Mouse (Mus musculus) lung, adult 18-20 months (tissue): ENCODE measurements around the gene Cyp26a1.

ENCODE experiments used
- DNase-seq, 2 experiments: peaks; one replicate each; pipeline ENCODE4 v3.0.0; 2022; ENCODE audit warnings: mixed read lengths in 2 of 2

Gene Cyp26a1

DNA sequence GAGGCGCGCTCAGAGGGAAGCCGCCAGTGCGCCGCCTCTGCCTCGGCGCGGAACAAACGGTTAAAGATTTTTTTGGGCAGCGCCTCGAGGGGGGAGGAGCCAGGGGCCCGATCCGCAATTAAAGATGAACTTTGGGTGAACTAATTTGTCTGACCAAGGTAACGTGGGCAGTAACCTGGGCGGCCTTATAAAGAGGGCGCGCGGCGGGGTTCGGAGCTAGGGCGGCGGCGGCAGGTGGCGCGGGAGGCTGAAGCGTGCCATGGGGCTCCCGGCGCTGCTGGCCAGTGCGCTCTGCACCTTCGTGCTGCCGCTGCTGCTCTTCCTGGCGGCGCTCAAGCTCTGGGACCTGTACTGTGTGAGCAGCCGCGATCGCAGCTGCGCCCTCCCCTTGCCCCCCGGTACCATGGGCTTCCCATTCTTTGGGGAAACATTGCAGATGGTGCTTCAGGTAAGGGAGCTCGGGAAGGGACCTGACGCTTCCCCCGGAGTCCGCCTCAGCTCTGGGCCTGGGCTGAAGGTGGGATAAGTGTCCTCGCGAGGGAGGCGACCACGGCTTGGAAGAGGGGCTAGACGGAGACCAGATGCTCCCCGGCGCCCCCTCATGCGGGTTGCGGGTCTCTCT, at the start of gene Cyp26a1:
Cyp26a1 (plus strand) TSS at position 148 of the 622 bp plus-strand sequence.
- DNase-seq = no peak

DNA sequence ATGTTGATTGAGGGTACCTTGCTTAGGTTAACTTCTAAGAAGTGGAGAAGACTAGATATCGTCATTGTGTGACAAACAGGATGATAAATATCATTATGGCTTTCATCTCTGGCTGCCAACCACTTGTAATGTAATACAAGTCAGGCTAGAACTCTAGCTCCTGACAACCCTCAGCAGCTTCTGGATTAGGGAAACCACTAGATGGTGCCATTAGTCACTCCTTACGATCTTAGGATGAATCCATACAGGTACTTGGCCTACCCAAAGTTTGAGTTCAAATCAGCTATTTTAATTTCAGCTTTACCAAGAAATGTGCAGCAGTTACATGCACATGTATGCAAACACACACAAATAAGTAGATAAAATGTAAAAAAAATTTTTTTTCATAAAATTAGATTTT, 49.6 kb upstream of the Cyp26a1 start:
- DNase-seq = no peak

DNA sequence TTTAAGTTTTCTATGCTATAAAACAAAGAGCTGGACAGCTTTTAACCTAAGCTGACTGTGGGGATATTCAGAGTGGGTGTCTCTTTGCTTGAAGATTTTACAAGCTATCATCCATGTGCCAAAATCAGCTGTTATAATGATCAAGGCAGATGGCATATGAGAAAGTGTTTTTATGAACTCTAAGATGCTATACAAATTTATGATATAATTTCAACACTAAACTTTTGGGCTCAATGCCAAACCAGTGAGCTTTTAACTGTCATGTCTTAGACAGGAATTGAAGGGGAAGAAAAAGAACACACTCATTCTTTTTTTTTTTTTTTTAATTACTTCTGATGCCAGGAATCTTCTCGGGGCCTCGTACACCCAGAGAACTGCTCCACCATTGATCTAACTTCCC, 47.1 kb upstream of the Cyp26a1 start:
- DNase-seq = no peak

DNA sequence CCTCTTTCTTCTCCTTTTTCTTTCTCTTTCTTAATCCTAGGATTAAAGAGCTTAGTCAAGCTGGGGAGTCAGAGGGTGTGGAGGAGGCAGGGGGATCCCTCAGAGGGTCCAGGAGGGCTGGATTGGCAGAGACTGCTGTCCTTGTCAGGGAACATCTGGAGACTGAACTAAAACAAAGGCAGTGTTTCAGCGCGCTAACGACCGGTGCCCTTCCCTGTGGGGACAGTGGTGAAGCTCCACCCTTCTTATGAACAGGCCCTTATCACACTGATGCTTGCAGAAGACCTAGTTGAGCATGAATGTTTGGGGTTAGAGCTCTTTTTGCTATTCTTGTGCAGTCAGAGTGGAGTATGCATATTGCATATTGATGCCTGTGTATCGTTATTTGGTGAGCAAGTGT, 43.6 kb upstream of the Cyp26a1 start:
- DNase-seq = no peak

DNA sequence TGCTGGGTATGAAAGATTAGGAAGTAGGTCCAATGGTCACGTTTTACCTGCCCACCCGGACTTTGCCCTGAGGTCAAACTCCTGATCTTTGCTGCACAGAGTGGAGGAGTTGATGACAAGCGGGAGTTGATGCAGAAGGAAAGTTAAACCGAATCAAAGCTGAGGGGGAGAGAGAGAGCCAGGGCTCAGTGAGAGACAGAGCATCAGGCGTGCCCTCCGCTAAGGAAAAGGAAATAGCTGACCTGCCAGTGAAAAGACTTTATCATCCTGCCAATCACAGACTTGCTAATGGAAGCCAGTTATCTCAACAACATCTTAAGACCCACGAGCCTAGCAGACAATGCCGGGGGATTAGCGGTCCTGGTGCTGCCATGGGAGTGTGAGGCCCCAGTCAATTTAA, 41.2 kb upstream of the Cyp26a1 start:
- DNase-seq = no peak

DNA sequence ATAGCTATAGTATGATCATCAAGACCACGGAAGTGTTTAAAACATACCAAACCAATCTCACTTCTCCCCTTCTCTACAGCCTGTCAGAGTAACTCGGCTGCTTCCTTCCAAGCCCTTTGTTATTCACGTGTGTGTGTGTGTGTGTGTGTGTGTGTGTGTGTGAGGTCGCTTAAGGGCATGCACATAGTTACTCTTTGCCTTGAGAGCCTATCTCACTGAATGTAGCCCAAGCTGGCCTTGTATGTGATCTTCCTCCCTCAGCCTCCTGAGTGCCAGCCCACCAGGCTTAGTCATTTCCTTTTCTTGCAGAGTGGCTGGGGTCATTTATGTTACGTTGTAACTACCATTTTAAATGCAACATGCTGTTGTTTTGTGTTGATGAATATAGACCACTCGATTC, 32.3 kb upstream of the Cyp26a1 start:
- no peak for DNase-seq

DNA sequence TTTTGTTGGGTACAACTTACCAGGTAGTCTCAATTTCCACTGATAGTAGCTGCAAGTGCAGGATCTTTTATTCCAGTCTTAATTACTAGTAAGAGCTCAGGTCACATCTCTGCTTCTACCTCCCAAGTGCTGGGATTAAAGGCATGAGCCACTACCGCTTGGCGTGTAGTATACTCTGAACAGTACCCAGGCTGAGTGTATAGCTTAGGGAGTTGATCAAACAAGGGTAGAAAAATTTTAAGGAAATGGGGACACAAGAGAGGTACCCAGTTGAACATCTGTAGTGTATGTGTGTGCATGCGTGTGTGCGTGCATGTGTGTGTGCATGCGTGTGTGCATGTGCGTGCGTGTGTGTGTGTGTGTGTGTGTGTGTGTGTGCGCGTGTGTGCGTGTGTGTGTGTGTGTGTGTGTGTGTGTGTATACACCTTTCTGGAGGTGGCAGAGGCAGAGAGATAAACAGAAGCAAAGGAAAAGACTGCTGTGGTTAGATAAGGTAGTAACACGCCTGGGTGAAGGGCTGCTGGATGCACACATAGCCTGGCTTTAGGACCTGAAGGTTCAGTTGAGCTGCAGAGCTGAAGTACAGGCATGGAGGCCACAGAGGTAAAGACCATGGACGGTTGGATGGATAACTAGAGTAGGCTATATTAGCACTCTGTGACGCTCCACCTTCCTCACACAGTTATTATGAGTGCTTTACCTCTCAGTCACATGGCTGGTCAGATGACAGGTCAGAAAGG, 29.6 kb upstream of the Cyp26a1 start:
- no peak for DNase-seq

DNA sequence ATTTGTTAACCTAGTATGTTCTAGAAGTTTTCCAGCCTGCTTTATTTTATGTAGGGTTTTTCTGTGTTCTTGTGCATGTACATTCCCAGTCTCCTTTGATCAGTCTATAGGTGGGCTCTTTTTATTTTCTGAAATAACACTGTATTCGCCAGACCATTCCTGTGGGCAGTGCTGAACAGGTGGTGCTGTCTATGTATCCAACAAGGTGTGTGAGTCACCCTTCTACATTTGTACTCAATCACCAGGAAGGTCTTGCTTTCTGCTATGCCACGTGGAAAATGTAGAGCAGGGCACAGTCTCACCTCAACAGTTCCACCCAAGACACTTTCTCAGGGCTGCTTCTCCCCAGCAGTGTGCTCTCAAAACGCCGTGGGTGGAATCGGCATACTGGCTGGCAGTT, 28.9 kb upstream of the Cyp26a1 start:
- DNase-seq = no peak

DNA sequence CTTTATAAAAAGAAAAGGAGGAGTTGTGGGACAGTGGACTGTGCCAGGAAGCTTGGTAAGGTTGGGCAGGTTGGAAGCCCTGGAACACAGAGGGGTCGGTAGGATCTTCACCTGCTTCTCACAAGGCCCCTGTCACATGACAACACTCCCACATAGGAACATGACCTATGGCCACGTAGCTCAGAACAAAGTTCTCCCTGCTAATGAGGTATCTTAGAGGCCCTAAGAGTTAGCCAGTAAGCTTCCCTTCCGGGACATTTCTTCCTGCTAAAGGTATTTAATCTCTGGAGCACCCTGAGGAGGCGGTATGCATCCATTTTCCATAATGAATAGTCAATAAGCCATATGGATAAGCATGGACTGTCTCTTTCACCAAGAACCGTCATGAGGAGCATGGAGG, 28.1 kb upstream of the Cyp26a1 start:
- no peak for DNase-seq

DNA sequence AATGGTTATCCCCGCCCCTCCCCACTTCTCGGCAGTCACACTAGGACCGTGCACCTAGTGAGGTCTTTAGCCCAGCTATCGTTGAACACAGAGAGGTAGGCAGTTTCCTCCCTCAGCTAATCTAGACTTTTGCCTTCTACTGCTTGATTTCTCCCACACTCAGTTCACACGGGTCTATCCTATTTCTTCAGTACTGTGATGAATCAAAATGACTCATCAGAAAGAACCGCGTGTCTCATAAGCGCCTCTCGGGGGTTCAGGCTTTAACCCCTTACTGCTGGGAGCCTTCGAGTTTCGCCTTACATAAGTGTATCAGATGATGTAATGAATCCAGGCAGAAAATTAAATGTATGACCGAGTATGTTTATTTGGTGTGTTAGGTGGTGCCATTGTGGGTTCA, 24.2 kb upstream of the Cyp26a1 start:
- DNase-seq = no peak

DNA sequence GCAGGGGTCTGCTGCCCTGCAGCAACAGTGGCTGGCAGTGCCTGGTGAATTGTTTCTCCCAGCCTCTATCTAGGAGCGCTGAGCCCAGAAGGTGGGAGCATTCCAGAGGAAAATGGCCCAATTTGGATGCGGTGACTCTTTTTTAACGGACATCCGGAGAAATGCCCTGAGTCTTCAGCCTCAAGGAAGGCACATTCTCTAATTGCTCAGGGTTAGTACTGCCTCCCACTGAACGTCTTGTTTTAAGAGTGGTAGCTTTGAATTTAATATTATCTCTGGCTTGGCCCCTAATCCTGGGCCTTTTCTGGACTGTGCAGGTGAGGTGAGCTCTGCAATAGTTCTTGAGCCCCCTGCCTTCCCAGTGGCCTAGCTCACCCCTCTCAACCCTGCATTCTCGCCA, 12.3 kb upstream of the Cyp26a1 start, which contains the start of gene Cyp26c1:
Cyp26c1 (plus strand) TSS at position 301 of the 400 bp plus-strand sequence.
- DNase-seq = no peak

DNA sequence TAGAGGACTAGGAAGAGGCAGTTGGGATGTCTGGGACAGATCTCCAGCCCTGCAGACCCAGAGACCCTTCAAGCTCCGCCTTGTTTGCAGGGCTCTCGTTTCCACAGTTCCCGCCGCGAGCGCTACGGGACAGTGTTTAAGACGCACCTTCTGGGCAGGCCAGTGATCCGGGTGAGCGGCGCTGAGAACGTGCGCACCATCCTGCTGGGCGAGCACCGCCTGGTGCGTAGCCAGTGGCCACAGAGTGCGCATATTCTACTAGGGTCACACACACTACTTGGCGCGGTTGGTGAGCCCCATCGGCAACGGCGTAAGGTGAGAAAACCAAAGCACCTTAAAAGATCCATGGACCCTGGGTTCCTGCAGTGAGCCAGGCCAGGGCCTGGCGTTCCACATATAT, 11.3 kb upstream of the Cyp26a1 start:
- no peak for DNase-seq

DNA sequence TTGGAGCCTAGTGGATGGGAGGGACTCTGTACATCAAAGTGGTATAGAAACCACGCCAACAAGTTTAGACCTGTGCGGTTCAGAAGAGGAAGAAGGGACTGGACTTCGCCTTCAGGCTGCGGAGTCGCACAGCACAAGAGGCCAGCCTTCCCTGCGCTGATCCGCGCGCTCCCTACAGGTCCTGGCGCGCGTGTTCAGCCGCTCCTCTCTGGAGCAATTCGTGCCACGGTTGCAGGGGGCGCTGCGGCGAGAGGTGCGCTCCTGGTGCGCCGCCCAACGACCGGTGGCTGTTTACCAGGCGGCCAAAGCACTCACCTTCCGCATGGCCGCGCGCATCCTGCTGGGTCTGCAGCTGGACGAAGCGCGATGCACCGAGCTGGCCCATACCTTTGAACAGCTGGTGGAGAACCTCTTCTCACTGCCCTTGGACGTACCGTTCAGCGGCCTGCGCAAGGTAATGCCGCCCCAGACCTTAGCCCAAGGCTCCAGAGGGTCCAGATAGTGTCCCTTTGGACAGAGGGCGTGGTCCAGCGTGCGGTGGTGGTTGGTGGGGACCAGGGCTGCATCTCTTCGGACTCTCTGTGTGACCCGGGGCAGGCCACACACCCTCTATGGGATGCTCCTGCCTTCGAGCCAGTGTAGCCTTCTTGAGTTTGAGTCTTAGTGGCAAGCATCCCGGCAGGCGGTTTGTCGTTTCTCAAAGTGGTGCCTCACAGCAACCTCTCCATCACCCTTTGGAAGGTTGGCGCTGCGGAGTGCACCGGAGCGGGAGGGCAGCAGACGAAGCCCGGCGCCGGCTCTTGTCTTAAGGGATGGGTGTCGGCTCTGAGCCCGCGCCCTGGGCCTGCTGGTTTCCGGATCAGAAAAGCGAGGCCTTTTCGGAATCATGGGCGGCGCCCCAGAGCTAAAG, 10.4 kb upstream of the Cyp26a1 start:
- no peak for DNase-seq

DNA sequence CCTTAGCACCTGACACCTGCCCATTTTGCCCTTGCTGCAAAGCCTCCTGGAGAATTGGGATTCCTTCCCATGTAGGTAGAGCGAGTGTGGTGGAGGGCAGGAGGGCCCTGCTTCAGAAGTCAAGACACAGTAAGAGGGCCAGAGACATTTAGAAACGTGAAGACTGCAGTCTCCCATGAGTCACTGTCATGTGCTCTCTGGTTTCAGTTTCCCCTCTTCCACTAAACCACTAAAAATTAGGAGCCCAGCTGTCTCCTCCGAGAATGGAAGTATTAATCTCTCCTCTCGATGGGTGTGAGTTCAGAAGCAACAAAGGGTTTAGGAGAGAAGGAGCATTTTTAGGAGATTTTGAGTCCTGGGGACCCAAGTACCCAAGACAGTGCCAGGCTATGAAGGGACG, 8.1 kb upstream of the Cyp26a1 start:
- DNase-seq = no peak

DNA sequence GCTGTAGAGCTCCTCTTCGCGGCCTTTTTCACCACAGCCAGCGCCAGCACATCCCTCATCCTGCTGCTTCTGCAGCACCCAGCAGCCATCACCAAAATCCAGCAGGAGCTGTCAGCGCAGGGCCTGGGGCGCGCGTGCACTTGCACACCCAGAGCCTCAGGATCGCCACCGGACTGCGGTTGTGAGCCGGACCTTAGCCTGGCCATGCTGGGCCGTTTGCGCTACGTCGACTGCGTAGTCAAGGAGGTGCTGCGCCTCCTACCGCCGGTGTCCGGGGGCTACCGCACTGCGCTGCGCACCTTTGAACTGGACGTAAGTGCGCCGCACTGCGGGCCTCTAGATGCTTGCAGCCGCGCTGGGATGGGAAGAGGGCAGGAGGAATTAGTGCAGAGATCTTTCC, 6.9 kb upstream of the Cyp26a1 start:
- DNase-seq = no peak

DNA sequence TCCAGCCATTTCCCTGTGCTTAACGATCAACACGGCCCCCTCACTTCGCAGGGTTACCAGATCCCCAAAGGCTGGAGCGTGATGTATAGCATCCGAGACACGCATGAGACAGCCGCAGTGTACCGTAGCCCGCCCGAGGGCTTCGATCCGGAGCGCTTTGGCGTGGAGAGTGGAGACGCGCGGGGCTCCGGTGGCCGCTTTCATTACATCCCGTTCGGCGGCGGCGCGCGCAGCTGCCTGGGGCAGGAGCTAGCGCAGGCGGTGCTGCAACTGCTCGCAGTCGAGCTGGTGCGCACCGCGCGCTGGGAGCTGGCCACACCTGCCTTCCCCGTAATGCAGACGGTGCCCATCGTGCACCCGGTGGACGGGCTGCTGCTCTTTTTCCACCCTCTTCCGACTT, 4.7 kb upstream of the Cyp26a1 start:
- no peak for DNase-seq

DNA sequence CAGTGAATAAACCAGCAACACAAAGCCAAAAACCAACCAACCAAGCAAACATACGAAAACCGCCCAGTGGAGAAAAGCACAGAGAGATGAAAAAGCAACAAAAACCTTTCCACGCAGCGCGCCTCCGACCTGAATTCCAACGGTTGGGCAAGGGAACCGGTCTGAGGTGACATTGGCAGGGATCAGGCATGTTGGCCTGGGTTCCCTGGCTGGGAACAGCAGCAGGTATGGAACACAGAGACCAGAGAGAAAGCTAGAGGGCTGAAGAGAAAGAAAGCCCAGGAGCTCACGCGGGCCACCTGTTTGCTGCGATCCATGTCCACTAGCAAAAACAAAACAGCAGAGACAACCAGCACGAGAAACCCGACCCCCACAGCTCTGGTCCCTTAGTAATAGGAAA, 2.5 kb upstream of the Cyp26a1 start:
- DNase-seq = no peak

DNA sequence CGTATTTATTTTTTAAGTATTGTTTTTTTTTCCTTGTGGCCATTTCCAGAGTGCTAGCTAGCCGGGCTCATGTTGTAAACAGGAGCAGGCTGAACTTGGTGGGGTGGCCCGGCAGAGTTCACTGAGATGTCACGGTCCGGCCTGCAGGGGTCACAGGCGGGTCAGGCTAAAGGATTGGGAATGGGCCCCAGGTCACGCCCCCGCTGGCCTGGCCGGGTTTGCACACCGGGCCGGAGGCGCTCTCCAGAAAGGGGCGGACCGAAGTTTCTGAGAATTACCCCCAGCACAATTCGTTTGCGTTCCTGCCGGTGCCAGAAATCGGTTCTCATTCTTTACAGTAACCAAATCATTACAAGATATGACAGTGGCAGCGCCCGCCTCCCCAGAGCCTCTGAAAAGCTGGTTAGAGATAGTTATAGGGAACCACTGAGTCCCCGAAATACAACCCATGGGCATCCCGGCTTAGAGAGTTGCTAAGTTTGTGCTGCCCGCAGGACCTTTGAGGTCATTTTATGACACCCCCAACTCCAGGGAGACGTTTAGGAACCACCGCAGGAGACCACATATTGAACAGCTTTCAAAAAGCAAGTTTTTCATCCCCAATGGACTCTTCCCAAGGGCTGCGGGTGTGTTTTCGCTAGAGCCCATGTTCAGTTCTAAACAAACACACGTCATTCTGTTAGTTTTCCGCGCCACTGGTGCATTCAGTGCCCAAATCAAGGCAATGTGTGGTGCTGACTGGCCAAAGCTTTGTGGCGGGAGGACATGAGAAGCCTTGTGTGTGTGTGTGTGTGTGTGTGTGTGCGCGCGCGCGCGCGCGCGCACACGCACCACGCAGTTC, 1.6 kb upstream of the Cyp26a1 start:
- DNase-seq = no peak

DNA sequence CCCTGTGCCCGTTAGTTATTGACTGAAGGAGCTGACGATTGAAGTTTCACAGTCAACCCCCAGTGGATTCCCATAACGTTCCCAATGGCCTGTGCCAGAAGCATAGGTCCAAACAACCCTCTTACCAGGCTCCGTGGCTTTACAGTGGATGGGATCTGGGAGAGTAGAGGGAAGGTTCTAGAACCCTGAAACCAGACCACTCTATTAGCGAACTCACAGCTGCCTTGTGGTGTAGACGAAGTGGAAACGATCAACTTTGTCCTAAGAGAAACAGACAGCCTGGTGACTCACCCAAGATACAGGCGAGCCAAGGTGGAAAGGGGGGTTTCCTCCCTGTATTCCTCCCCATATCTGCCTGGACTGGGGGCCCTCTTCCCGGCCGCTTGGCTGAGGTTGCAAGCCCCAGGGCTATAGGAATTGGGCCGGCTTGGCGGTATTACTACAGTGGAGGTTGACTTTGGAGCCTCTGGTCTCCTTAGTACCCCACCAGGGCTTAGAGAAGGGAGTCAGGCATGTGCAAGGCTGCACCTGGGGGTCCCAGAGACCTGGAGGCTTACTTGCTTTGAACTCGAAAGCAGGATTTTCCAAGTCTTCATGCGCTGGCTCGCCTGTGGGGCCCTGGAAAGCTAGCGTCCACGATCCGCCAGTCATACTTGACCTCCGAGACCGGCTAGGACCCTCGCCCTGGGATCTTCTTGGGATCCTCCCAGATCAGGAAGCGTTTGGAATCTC, 829 bp upstream of the Cyp26a1 start:
- no peak for DNase-seq

DNA sequence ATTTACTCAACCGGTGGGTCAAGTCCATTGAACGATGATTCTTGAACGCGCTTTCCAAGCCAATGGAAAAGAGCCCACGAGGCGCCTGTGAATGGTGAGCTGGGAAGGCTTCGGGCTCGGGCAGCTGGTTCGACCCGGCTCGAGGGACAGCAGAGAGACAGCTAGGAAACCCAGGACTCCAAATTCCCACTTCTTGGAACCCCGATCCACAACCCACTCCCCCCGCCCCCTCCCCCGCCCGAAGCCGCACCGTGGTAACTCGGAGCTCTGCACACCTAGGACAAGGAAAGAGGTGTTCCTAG, 312 bp upstream of the Cyp26a1 start:
- DNase-seq = no peak

DNA sequence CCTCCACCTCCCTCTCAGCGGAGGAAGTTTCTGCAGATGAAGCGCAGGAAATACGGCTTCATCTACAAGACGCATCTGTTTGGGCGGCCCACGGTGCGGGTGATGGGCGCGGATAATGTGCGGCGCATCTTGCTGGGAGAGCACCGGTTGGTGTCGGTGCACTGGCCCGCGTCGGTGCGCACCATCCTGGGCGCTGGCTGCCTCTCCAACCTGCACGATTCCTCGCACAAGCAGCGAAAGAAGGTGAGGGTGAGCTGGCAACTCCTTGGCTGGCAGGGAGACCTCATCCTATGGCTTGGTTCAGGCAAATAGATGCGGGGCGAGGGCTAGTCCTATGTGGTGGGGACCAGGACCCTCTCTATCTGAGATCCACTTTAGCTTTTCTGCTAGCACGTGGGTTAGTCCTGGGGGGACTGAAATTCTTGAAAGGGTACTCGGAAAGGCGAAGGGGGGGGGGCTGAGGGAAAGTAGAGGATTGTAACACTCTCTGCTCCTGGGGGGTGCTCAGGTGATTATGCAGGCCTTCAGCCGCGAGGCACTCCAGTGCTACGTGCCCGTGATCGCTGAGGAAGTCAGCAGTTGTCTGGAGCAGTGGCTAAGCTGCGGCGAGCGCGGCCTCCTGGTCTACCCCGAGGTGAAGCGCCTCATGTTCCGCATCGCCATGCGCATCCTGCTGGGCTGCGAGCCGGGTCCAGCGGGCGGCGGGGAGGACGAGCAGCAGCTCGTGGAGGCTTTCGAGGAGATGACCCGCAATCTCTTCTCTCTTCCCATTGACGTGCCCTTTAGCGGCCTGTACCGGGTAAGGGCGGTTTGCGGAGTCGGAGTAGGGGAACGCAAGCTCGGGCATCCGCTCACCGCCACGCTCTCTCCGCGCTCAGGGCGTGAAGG, 919 bp downstream of the Cyp26a1 start:
- no peak for DNase-seq
